Mouse (Mus musculus) kidney, postnatal 0 days (tissue): Measurements from ENCODE around the gene Afmid. TPM values are rescaled to one million over a fixed set of nuclear protein-coding genes. Genes with fewer than 3 reads are reported as not detected.

ENCODE experiments used
- ATAC-seq: fragments of 200-750 bp; cut with Nextera tagmentation; replicated peaks from 2 replicates; pipeline ENCODE4 v1.8.0; 2017; ENCODE audit warnings: low read depth, moderate number of reproducible peaks, moderate TSS enrichment, moderate library complexity; ENCODE audit not compliant: low FRiP score
- DNase-seq: peaks from one replicate; pipeline ENCODE4 v3.0.0-alpha.2; 2016; ENCODE audit warnings: low spot score
- H3K27ac ChIP-seq: fragments of 300-500 bp; sonication (generic); 2 replicates; pipeline ENCODE4 v1.5.1; 2014; ENCODE audit warnings: mild to moderate bottlenecking
- H3K27me3 ChIP-seq: fragments of 300-500 bp; sonication (generic); 2 replicates; pipeline ENCODE4 v1.6.1; 2014; ENCODE audit warnings: low read length, mixed read lengths; ENCODE audit not compliant: insufficient read depth
- H3K36me3 ChIP-seq: fragments of 300-500 bp; sonication (generic); 2 replicates; pipeline ENCODE4 v1.6.1; 2014; ENCODE audit warnings: low read length, mixed read lengths; ENCODE audit not compliant: insufficient read depth
- H3K4me1 ChIP-seq: fragments of 300-500 bp; sonication (generic); replicated peaks from 2 replicates; pipeline ENCODE4 v1.6.1; 2014; ENCODE audit warnings: antibody characterized with exemption, low read length, mixed read lengths; ENCODE audit not compliant: insufficient read depth
- H3K4me2 ChIP-seq: fragments of 300-500 bp; sonication (generic); 2 replicates; pipeline ENCODE4 v1.6.1; 2014; ENCODE audit warnings: mild to moderate bottlenecking, low read length, moderate library complexity, mixed read lengths
- H3K4me3 ChIP-seq: fragments of 300-500 bp; sonication (generic); replicated peaks from 2 replicates; pipeline ENCODE4 v1.5.1; 2014; ENCODE audit warnings: low read depth, low read length
- H3K9ac ChIP-seq: fragments of 300-500 bp; sonication (generic); 2 replicates; pipeline ENCODE4 v1.6.1; 2014; ENCODE audit warnings: low read depth, low read length
- H3K9me3 ChIP-seq: fragments of 300-500 bp; sonication (generic); replicated peaks from 2 replicates; pipeline ENCODE4 v1.6.1; 2016; ENCODE audit warnings: low read length, inconsistent platforms, mixed read lengths
- CTCF ChIP-seq: IDR thresholded peaks from 2 replicates; pipeline ENCODE4 v1.5.1; 2016; ENCODE audit warnings: antibody characterized with exemption, low read depth, mild to moderate bottlenecking, moderate library complexity
- WGBS: fragments of 180-500 bp; shearing (Covaris S2); extraction: QIAGEN DNeasy Blood & Tissue Kit; methylation state at CpG from one replicate; pipeline ENCODE4 v1.1.7; 2014; 5-methylcytosine and 5-hydroxymethylcytosine counted together
- polyA plus RNA-seq: library from polyadenylated mRNA; unstranded; fragments of >200 nt; fragmentation: Nextera tagmentation; extraction: Ambion mirVana; gene quantifications from 2 replicates; pipeline ENCODE4 v1.2.1, GENCODE M21; 2015

Gene Afmid
- polyA plus RNA-seq, 1 experiment from 2014 or later, result 4.5 TPM

- no peak for TF ChIP-seq CTCF
- no peak for DNase-seq
- H3K4me2 ChIP-seq, result no peak overlapping the region
Observed at GRCm38 (mm10) chr11:117882208-117882607, 56.5 kb downstream of the Afmid start.

DNA sequence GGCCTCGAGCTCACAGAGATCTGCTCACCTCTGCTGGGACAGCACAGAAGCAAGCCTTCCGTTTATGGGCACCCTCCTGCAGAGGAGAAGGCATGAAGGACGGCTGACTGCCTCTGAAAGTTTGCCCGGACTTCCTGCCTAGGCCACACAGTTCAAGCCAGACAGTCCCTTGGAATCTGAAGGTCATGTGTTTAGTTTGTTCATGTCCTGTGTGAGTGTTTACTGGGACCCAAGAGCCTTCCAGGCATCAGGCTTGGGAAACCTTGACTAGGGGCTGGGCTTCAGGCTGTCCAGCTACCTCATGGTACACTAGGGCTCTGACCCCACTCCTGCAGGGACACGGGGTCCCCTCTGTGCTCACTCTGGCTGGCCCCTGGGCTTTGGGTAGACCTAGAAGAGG is 60.3 kb downstream of the Afmid start:
- no peaks in the 10 kb centered on the region for H3K36me3 ChIP-seq
- H3K9me3 ChIP-seq, result no peaks in the 10 kb centered on the region
- 0 out of 2 replicates have a peak overlapping the region, but pooled peaks have one; percentile 20 for H3K27ac ChIP-seq
- H3K4me2 ChIP-seq, result no peak overlapping the region
- TF ChIP-seq CTCF, result no peak
- H3K9ac ChIP-seq, result no peak overlapping the region
- H3K4me3 ChIP-seq, result no peak overlapping the region
- no peak for DNase-seq
- 32% methylated on average over 5 of the region's 5 CpGs for WGBS
- H3K27me3 ChIP-seq, result peaks cover 4% of the 10 kb centered on the region; the same call in 1 of the 2 replicates
- peaks cover 49% of the 10 kb centered on the region for H3K4me1 ChIP-seq
- no peak for ATAC-seq

More at GRCm38 (mm10) chr11:117882208-117882607, 56.5 kb downstream of the Afmid start:
- Histone ChIP-seq H3K36me3 (no peaks in the 10 kb centered on the region), H3K4me1 (peaks cover 35% of the 10 kb centered on the region), H3K4me3 (no peak overlapping the region), H3K27me3 (no peaks in the 10 kb centered on the region), H3K27ac (peak overlapping the region; percentile 67), H3K9ac (0 out of 2 replicates have a peak overlapping the region, but pooled peaks have one; percentile 36), H3K9me3 (no peaks in the 10 kb centered on the region)
- 79% methylated on average over 1 of the region's 1 CpGs for whole genome bisulfite sequencing
- ATAC-seq, result no peak

DNA sequence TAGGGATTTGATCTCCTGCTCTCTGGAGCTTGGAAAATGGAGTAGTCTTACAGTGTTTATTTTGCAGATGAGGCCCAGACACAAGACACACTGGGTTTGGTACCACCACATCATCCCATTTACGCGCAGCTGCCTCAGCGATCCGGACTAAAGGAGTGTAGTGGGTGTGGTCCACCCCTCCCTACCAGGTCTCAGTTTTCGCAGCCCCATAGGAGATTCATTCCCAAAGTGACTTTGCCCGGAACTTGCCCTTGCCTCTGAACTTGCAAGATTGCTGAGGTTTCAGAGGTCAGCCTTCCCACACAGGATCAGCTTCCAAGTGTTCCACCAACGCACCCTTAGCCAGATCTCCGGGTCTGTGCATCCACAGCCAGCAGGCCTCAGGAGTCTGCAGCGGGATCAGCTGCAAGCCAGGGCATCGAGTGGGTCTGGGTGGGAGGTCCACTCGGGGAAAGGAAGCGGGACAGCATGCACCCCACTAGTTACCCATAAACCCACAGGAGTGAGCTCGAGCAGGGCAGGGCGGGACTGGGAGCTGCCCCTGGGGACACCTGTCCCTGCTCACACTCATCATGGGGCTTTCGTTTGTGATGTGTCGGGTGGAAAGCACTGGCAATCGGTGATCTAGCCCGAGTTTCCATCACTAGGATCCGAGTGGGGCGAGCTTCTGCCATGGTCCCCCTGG is 62.6 kb downstream of the Afmid start:
- H3K36me3 ChIP-seq, result no peaks in the 10 kb centered on the region
- H3K4me1 ChIP-seq, result peaks cover 41% of the 10 kb centered on the region
- no peak for ATAC-seq
- no peak for DNase-seq
- H3K9me3 ChIP-seq, result no peaks in the 10 kb centered on the region
- H3K4me3 ChIP-seq, result no peak overlapping the region
- 25% methylated on average over 20 of the region's 20 CpGs for WGBS
- no peak overlapping the region for H3K27ac ChIP-seq
- H3K9ac ChIP-seq, result 0 out of 2 replicates have a peak overlapping the region, but pooled peaks have one; percentile 32
- TF ChIP-seq CTCF, result no peak
- H3K27me3 ChIP-seq, result peaks cover 4% of the 10 kb centered on the region; the same call in 1 of the 2 replicates
- H3K4me2 ChIP-seq, result 0 out of 2 replicates have a peak overlapping the region, but pooled peaks have one; percentile 38

DNA sequence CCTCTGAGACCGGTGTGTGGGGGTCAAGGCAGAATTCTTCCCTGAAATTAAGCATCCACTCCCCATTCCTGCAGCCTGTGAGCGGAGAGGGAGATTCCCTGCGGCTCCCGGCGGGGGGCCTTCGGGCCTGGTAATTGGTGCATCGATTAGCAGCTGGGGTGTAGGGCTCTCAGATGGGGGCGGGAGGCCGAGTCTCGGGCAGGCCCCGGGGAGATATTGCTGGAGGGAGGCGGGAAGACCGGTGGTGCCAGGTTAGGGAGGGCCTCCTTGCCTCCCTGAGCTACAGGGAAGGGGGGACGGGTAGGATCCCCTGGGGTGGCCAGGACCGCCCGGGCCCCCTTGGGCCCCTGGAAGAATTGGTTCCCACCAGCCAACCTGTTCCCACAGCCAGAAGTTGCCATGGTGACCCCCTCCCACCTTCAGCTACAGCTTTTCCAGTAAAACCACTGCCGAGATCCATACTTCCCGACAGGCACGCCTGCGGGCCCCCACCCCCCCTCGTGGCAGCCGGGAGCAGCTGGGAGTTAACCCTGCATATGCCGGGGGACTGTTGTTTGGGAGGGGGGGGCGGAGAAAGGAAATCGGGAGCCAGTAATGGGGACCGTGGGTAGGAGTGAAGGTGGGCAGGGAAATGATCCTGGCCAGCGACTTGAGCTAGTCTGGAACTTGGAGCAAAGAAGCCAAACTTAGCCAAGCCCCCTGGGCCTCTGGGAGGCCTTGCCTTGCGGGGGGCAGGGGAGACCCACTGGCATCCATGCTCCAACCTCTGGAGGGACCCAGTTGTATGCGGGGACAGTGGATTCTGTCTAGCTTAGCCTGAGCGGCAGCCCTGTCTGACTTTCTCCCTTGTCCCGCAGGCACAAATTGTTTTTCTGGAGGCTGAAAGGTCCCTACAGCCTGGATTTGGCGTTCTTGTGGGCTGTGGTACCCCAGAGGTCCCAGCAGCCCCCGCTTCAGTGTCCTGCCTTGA is 63.4 kb downstream of the Afmid start:
- Histone ChIP-seq H3K4me3 (no peak overlapping the region), H3K36me3 (no peaks in the 10 kb centered on the region), H3K27ac (no peak overlapping the region), H3K27me3 (peaks cover 4% of the 10 kb centered on the region; the same call in 1 of the 2 replicates), H3K9ac (0 out of 2 replicates have a peak overlapping the region, but pooled peaks have one; percentile 32), H3K4me2 (peak overlapping the region; percentile 38), H3K4me1 (peaks cover 41% of the 10 kb centered on the region), H3K9me3 (no peaks in the 10 kb centered on the region)
- WGBS, result 9% methylated on average over 30 of the region's 33 CpGs
- no peak for TF ChIP-seq CTCF
- no peak for ATAC-seq
- no peak for DNase-seq

Other genes starting within 250 kb of the Afmid start
- gene Tnrc6c, start 171.6 kb upstream of the Afmid start, polyA plus RNA-seq, result 8.7 and 8.8 TPM in 2 replicates
- 2.3 and 3.6 TPM in 2 replicates for gene Tmc8, start 43.8 kb upstream of the Afmid start, polyA plus RNA-seq
- 38.8 and 39.2 TPM in 2 replicates for gene Tmc6, start 43.7 kb upstream of the Afmid start, polyA plus RNA-seq
- gene 6030468B19Rik, start 28.3 kb upstream of the Afmid start, polyA plus RNA-seq, result not detected in 2 replicates
- gene Gm20708, start 16.3 kb upstream of the Afmid start, polyA plus RNA-seq, result 0.19 and 0.21 TPM in 2 replicates
- 107 and 115 TPM in 2 replicates for gene Syngr2, start 16.3 kb upstream of the Afmid start, polyA plus RNA-seq
- gene Tk1, start 168 bp downstream of the Afmid start, polyA plus RNA-seq, result 51.6 and 64.0 TPM in 2 replicates
- gene Birc5, start 23.3 kb downstream of the Afmid start, polyA plus RNA-seq, result 145 and 155 TPM in 2 replicates
- not detected in 2 replicates for gene Tmem235, start 34.8 kb downstream of the Afmid start, polyA plus RNA-seq
- gene Tha1, start 47.6 kb downstream of the Afmid start, polyA plus RNA-seq, result 6.4 and 7.1 TPM in 2 replicates
- 11.7 and 14.4 TPM in 2 replicates for gene Socs3, start 144.1 kb downstream of the Afmid start, polyA plus RNA-seq
- 29.6 and 32.0 TPM in 2 replicates for gene Pgs1, start 160.4 kb downstream of the Afmid start, polyA plus RNA-seq